Mouse (Mus musculus): ENCODE results near the gene Hoxd11. TPM values are rescaled to one million over a fixed set of nuclear protein-coding genes. Genes with fewer than 3 reads are reported as not detected.

The Hoxd11 gene
- total RNA-seq (2021): not detected
- long read RNA-seq, experiment 1: 0 reads
- long read RNA-seq, experiment 2: 0 reads

DNA sequence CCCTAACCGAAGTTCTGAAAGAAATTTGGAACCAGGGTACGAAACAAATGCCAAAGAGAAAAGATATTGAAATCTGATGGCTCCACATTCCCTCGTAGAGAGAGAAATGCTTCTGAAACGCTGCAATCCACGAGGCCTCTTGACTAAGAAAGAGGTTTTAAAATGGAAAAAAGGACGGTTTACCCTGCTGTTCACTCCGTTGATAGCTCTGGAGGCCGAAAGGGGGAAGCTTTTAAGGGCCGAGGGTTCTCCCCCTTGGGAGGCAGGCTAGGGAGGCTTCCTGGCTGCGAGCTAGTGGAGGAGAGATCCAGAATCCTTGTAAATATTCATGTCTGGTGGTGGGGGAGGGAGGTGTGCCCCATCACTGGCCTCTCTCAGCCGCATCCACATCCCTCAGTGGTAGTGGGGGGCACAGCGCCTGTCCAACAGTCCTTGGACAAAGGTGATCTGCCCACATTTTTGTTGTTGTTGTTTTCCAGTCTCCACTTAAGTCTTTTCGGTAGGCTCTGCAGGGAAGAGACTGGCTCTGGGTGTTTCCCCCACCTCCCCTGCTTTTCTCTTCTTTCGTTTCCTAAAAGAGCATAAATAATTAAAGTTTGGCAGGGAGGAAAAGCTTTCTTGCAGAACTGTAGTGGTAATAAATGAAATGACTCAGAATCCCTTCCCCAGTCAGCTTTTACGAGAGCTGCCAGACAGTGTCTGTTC, at the start of gene Hoxd11:
Gene Hoxd11 (plus strand): TSS at position 667 of the 705 bp plus-strand sequence.
- Histone ChIP-seq H3K4me3 (peak within 1 kb of the TSS; percentile 33), H3K27ac (no peak within 1 kb of the TSS)
- no peak for TF ChIP-seq CTCF (IDR thresholded peaks at IDR 0.05)
- DNase-seq: no peak
- intact Hi-C loops (cut with DNase I): no loop called here

DNA sequence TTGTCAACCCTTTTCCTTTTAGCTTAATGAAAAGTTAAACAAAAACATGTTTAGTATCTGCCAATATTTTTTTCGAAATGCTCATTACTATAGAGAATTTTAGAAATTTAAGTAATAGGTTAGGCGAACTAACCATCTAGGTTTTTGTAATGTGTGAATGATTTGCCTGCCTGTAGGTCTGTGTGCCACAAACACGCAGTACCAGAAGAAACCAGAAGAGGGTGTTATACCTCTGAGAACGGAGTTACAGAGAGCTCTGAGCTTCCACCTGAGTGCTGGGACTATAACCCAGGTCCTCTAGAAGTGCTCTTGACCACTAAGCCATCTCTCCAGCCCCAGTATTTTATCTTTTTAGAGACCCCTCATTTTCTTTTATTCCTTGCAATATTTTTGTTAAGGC, 43.9 kb upstream of the Hoxd11 start:
- intact Hi-C loops (cut with DNase I): no loop called here
- DNase-seq: no peak
- no peak for TF ChIP-seq CTCF (IDR thresholded peaks at IDR 0.05)
- H3K27ac ChIP-seq: no peak overlapping the region
- no peak overlapping the region for H3K4me3 ChIP-seq

DNA sequence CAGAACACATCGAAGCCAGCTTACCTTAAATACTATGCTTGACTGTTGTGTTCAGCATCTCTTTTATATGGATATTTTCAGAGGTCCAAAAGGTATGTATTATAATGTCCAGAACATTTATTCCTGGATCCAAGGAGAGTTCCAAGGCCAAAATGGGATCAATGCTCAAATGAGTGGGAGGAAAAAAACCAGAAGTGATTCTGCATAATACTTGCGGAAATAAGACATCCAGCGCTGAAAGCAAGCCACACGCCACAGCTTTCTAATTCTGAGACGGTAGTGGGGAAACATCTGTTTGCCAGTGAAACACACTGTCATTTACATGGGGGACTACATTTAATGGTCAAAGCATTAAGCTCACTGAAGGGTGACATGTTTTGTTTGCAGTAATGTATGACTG, 36.9 kb upstream of the Hoxd11 start:
- no peak for TF ChIP-seq CTCF (IDR thresholded peaks at IDR 0.05)
- H3K27ac ChIP-seq: no peak overlapping the region
- H3K4me3 ChIP-seq: no peak overlapping the region
- no peak for DNase-seq
- intact Hi-C loops (cut with DNase I): no loop called here

DNA sequence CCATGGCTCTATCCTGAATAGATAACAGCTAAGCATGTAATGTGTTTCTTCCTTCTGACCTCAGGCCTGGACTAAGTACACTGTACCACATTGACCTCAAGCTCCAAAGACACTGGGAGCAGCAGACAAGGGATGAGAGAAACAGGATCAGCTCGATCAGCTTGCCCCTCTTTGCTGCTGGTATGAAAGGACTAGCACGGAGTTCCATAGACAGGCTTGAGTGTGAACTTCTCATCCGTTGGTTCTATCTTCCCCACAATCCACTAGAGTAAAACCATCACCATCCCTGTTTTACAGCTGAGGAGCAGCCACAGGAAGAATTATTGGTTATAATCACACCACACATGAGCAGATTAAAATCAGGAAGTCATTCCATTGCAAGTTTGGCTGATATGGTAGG, 33.7 kb upstream of the Hoxd11 start:
- H3K27ac ChIP-seq: no peak overlapping the region
- intact Hi-C loops (cut with DNase I): no loop called here
- TF ChIP-seq CTCF (IDR thresholded peaks at IDR 0.05): no peak

DNA sequence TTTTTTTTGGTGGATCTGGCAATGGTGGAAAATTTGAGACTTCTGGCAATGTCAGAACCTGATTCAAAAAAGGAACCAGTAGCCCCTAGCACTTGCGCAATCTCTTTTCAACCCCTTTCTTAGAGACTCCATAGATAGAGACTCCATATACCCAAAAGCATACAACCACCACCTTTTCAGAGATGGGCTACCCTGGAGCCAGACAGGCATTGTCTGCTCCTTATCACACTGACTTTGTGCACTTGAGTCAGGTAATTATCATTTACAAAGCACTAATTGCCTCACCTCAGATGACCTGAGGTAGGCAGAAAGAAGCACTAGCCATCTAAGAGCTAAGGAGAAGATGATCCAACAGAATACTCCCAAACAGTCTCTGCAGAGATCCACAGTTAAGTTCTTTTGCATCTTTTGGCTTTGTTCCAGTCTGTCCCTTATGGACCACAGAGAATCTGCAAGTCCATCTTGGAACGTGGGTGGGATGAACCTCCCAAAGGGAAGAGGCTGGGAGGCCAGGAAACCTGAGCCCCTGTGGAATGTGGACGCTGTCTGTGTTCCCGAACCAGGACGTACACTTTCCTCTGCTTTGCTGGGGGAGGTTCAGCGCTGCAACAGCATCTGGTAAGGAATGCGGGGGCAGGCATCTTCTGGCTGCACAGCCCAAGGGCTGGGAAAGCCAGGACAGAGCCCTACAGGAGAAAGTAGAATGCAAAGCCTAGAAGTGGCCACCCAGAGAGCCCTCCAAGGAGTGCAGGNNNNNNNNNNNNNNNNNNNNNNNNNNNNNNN, 32.1 kb upstream of the Hoxd11 start:
- no peak overlapping the region for H3K4me3 ChIP-seq
- DNase-seq: no peak
- H3K27ac ChIP-seq: no peak overlapping the region
- TF ChIP-seq CTCF (IDR thresholded peaks at IDR 0.05): no peak
- intact Hi-C loops (cut with DNase I): no loop called here

More for the DNA sequence above, 33.7 kb upstream of the Hoxd11 start:
- no peak for DNase-seq
- H3K4me3 ChIP-seq: no peak overlapping the region

DNA sequence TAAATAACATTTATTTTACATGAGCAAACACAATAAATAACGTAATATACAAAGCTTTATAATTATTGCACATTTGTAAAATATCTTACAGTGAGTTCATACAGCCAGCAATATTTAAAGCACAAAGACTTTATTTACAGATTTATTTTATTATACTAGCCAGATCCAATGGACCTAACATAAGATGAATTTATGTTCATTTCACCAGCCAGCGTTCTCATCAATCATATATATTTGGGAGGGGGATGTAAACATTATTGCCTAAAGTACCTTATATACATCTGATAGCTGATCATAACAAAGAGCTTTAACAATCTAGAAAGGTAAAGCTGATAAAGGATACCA, 26.4 kb upstream of the Hoxd11 start:
- Histone ChIP-seq H3K4me3 (no peak overlapping the region), H3K27ac (no peak overlapping the region)
- TF ChIP-seq CTCF (IDR thresholded peaks at IDR 0.05): no peak
- DNase-seq: no peak
- intact Hi-C loops (cut with DNase I): no loop called here

DNA sequence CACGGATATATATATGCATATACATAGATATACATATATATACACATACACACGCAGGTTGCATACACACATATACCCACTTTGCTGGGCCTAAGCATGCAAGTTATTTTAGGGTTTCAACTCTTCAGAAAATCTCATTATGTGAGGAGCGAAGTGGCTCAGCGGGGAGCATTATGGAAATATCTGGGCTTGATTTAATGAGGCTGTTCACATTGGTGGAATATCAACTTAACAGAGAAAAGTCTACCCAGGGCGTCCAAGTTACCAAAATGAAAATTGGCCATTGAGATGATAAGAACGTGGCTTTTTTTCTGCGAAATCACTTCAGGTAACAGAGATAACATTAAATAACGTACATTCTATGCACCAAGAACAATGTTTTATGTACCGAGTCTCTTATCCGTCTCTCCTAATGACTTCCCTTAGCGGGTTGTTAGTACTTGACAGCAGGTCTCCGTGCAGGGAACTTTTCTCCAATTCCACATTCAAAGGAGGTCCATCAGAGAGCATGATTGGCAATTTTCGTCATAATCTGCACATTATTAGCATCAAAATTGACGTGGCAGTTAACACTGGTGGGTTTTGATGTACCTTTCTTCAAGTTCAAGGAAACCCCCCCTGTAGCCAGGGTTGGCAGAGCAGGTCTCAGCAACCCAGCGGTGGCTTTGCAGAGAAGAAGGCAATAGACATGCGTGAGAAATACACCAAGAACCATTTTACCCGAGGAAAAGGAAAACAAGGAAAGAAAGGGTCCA, 25.4 kb upstream of the Hoxd11 start:
- DNase-seq: no peak
- H3K4me3 ChIP-seq: no peak overlapping the region
- intact Hi-C loops (cut with DNase I): no loop called here
- no peak overlapping the region for H3K27ac ChIP-seq
- no peak for TF ChIP-seq CTCF (IDR thresholded peaks at IDR 0.05)

DNA sequence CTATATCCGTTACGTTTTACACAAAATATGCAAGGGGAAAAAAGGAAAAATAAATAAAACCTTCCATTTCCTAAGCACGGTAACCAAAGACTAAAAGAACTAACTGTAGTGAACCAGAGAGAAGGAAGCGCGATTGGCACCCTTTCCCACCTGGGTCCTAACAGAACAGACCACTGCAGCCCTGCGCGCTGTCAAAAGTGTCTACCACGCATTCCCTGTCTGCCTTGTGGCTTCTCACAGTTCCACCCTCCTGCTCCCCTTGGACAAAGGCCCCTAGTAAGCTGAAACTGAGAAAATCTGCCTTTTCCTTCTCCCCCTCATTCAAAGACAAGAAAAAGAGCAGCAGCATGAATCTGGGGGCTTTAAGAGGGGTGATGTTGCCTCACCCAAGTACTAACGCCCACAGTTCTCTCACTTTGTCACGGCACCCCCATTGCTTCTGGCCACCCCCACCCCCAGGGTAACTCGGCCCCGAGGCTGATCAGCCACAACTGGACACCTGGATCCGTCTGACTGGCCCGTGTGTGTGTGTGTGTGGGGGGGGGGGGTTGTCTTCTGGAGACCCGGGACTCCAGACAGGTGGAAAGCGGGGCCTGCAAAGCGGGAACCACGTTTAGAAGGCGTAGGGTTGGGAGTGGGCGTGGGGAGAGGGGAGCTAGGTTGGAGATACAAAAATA, 24.5 kb upstream of the Hoxd11 start:
- intact Hi-C loops (cut with DNase I): no loop called here
- Histone ChIP-seq H3K27ac (no peak overlapping the region), H3K4me3 (no peak overlapping the region; the same call in 1 of the 2 replicates)
- TF ChIP-seq CTCF (IDR thresholded peaks at IDR 0.05): no peak
- no peak for DNase-seq

DNA sequence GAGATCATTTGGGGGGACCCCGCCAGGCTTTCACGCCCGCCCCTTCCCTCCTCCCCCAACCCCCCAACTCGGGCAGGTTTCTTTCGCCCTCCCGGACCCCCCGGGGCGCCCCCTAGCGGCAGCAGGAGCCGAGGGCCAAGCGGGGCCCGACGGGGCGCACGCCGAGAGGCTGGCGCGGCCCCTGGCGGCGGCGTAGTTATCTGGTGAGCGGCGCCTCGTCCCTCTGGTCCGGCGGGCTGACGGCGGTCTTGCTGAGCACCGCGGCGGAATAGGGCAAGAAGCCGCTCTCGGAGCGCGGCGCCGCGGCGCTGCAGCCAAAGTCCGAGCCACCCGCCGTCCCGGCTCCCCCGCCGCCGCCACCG, 24.0 kb upstream of the Hoxd11 start:
- Histone ChIP-seq H3K27ac (no peak overlapping the region), H3K4me3 (peak overlapping the region; percentile 64)

DNA sequence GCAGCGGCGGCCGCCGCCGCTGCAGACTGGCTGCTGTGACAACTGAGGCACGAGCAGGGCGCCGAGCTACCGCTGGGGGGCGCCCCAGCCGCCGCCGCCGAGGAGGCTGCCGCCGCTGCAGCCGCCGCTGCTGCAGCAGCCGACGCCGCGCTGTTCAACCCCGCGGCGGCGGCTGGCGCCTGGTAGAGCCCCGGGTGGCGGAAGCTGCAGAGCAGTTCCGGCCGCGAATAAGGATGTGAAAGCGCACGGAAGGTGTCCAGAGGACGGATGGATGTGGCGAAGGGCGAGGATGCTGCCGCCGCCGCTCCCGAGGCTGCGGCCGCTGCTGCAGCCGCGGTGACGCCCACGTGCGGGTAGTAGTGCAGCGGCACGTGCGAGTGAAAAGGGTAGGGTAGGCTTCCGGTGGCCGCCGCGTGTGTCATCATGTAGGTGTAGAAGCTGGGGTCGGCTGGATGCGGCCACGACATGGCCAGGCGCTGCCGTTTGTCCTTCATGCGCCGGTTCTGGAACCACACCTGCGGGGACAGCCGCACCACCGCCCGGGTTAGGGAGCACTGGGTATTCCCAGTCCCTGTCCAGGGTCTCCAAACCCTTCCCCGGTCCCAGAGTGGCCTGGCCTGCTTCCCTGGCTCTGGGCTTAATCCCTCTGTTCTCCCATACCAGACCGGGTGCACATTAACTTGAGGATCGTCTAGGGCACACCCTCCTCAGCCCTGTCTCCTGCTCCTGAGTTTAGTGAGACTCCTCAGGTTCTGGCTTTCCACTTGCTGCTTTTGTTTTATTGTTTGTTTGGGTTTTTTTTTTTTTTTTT, 23.3 kb upstream of the Hoxd11 start:
- no peak for TF ChIP-seq CTCF (IDR thresholded peaks at IDR 0.05)
- Histone ChIP-seq H3K4me3 (peak overlapping the region; percentile 64), H3K27ac (no peak overlapping the region)
- intact Hi-C loops (cut with DNase I): no loop called here
- DNase-seq: peak; percentile 19

More for the DNA sequence above, 24.0 kb upstream of the Hoxd11 start:
- DNase-seq: peak; percentile 77
- intact Hi-C loops (cut with DNase I): no loop called here
- TF ChIP-seq CTCF (IDR thresholded peaks at IDR 0.05): peak; percentile 65

DNA sequence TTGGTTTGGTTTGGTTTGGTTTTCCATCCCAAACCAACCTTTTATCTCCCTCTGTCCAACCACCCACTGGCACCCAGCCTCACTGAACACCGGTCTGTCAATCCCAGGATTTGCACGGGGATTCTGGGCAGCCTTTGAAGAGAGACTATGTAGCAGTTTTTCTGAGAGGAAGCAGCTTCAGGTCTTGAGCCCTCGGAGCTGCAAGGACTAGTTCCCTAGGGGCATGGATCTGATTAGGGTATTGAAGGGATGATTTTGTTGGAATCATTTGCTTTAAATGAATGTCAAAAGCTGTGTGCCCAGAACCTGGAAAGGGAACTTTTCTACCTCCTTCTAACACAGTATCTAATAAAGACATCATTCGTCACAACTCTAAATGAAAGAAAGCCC, 22.7 kb upstream of the Hoxd11 start:
- Histone ChIP-seq H3K27ac (no peak overlapping the region), H3K4me3 (no peak overlapping the region)
- TF ChIP-seq CTCF (IDR thresholded peaks at IDR 0.05): no peak
- no peak for DNase-seq
- intact Hi-C loops (cut with DNase I): no loop called here
